Mouse (Mus musculus): ENCODE data around the gene Hoxc13. TPM values are rescaled to one million over a fixed set of nuclear protein-coding genes. Genes with fewer than 3 reads are reported as not detected.

Hoxc13 gene
- polyA plus RNA-seq, 1 experiment from 2014 or later, result not detected

DNA sequence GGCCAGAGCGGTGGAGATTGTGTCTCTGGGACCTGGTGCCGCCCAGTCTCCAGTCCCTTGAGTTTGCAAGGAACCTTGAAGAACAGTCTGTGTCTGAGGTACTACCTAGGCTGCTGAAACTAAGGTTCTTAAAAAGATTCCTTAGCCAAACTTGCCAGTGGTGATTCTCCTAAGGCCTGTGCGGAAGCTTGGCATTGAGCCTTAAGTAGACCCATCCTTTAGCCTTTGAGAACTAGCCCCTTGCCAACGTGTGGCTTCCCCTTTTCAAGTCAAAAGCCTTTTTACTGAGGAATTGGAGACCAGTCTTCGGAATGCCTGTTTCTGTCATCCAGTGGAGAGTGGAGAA is 22.5 kb downstream of the Hoxc13 start:
- 4% methylated on average over 5 of the region's 5 CpGs for WGBS
- Histone ChIP-seq H3K27me3 (ENCODE audit: control insufficient read depth, insufficient read depth, low read length) (peaks cover 58% of the 10 kb centered on the region), H3K36me3 (ENCODE audit: control insufficient read depth, insufficient read depth, low read length) (no peaks in the 10 kb centered on the region), H3K9ac (replicated peaks; ENCODE audit: low read depth, low read length) (peak overlapping the region; percentile 54), H3K4me1 (ENCODE audit: control insufficient read depth, insufficient read depth, low read length) (0 out of 2 replicates have a peak, but pooled peaks cover 2% of the 10 kb centered on the region), H3K27ac (ENCODE audit: low read depth, low read length) (peak overlapping the region; percentile 78), H3K9me3 (ENCODE audit: control insufficient read depth, low read length) (no peaks in the 10 kb centered on the region), H3K4me3 (ENCODE audit: low read depth, low read length) (peak overlapping the region; percentile 27), H3K4me2 (ENCODE audit: low read depth, low read length) (peak overlapping the region; percentile 41)
- no peak for ATAC-seq (ENCODE audit: low read depth)

DNA sequence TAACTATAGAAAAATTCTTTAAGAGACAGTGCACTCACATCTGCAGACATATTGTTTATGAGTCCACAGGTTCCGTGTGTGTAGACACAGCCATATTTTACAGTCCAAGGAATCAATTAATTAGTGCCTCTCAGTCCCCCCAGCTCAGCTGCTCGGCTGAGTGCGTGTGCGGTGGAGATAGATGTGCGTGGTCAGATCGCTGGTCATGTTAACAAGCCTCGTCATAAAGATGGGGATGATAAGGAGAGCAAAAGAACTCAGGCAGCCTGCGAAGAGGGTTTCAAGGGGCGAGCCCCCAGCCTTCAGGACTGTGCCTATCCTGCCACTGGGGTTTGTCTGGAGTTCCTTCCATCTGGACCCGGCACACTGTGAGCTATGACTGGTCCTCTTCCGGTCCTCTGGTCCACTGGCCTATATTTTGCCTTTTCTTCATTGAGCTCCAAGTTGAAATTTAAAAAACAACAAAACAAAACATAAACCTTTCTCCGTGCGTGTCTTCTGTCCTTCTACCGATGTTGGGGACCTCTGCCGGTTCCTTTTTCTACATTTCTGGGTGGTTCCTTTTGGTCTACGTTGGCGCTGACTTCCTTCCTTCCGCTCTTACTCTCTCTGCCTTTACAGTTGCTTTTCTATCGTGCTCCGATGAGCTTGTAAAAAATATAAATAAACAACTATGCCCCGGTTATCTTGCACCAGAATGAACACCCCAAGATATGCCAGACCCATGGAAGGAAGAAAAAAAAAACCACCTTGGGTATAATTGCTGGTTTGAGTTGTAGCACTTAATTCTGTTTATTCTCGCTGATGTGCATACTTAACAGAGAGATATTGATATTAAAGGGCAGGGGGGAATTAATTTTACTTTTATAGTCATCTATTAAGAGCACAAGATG is 24.5 kb downstream of the Hoxc13 start:
- Histone ChIP-seq H3K4me2 (ENCODE audit: low read depth, low read length) (peak overlapping the region; percentile 42), H3K36me3 (ENCODE audit: control insufficient read depth, insufficient read depth, low read length) (no peaks in the 10 kb centered on the region), H3K27me3 (ENCODE audit: control insufficient read depth, insufficient read depth, low read length) (peaks cover 49% of the 10 kb centered on the region), H3K4me1 (ENCODE audit: control insufficient read depth, insufficient read depth, low read length) (0 out of 2 replicates have a peak, but pooled peaks cover 2% of the 10 kb centered on the region), H3K9me3 (ENCODE audit: control insufficient read depth, low read length) (no peaks in the 10 kb centered on the region), H3K9ac (replicated peaks; ENCODE audit: low read depth, low read length) (peak overlapping the region; percentile 34; the same call in 1 of the 2 replicates), H3K27ac (ENCODE audit: low read depth, low read length) (peak overlapping the region; percentile 72), H3K4me3 (ENCODE audit: low read depth, low read length) (peak overlapping the region; percentile 27)
- ATAC-seq (ENCODE audit: low read depth), result no peak
- WGBS, result 7% methylated on average over 22 of the region's 22 CpGs

- WGBS, result 3% methylated on average over 8 of the region's 9 CpGs
- no peak for ATAC-seq (ENCODE audit: low read depth)
- Histone ChIP-seq H3K4me3 (ENCODE audit: low read depth, low read length) (peak overlapping the region; percentile 12), H3K4me2 (ENCODE audit: low read depth, low read length) (peak overlapping the region; percentile 42; the same call in 1 of the 2 replicates), H3K9me3 (ENCODE audit: control insufficient read depth, low read length) (no peaks in the 10 kb centered on the region), H3K4me1 (ENCODE audit: control insufficient read depth, insufficient read depth, low read length) (0 out of 2 replicates have a peak, but pooled peaks cover 2% of the 10 kb centered on the region), H3K27ac (ENCODE audit: low read depth, low read length) (peak overlapping the region; percentile 77; the same call in 1 of the 2 replicates), H3K27me3 (ENCODE audit: control insufficient read depth, insufficient read depth, low read length) (peaks cover 45% of the 10 kb centered on the region), H3K9ac (replicated peaks; ENCODE audit: low read depth, low read length) (peak overlapping the region; percentile 51; the same call in 1 of the 2 replicates), H3K36me3 (ENCODE audit: control insufficient read depth, insufficient read depth, low read length) (no peaks in the 10 kb centered on the region)
These were observed 26.4 kb downstream of the Hoxc13 start for GRCm38 (mm10) chr15:102947276-102947675.

DNA sequence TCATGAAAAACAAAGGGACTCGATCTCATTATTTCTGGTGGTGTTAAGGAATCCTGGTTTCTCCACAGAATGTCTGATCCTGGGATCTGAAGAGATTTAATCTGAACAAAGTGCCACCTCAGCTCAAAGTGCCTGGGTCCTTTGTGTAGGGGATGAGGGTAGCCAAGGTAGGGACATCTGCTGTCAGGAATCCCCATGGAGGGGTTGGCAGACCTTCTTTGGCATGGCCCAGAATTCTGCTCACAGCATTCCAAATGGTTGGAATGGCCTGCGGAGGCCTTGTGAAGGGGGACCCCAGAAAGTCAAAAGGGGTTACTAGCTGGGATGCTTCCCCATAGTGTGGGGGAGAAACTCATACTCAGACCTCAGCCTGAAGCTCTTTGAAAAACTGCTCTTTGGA is 27.9 kb downstream of the Hoxc13 start:
- Histone ChIP-seq H3K9me3 (ENCODE audit: control insufficient read depth, low read length) (no peaks in the 10 kb centered on the region), H3K4me3 (ENCODE audit: low read depth, low read length) (peak overlapping the region; percentile 12; the same call in 1 of the 2 replicates)
- 4% methylated on average over 2 of the region's 2 CpGs for WGBS

DNA sequence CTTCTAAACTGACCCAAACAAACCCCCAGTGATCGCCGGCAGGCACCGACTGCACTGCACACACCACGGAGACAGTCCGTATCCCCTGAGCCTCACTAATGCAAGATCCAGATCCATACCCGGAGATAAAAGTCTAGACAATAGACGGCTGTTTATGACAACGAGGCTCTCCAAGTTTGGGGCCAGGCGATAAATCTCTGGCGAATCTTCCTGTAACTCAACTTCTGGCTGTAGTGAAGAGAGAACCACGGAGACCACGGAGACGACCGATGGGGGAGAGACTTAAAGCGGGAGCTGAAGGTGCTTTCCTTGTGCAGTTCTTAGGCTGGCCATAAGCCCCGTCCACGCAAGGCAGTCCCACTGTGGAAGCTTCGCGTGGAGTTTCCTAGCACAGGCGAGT is 28.8 kb downstream of the Hoxc13 start:
- no peaks in the 10 kb centered on the region for H3K4me1 ChIP-seq (ENCODE audit: control insufficient read depth, insufficient read depth, low read length)
- H3K9ac ChIP-seq (replicated peaks; ENCODE audit: low read depth, low read length), result peak overlapping the region; percentile 50
- peak overlapping the region; percentile 42 for H3K4me2 ChIP-seq (ENCODE audit: low read depth, low read length)
- WGBS, result 2% methylated on average over 20 of the region's 20 CpGs
- peak overlapping the region; percentile 12 for H3K4me3 ChIP-seq (ENCODE audit: low read depth, low read length)
- no peaks in the 10 kb centered on the region for H3K36me3 ChIP-seq (ENCODE audit: control insufficient read depth, insufficient read depth, low read length)
- ATAC-seq (ENCODE audit: low read depth), result no peak
- H3K27ac ChIP-seq (ENCODE audit: low read depth, low read length), result peak overlapping the region; percentile 77
- no peaks in the 10 kb centered on the region for H3K9me3 ChIP-seq (ENCODE audit: control insufficient read depth, low read length)
- peaks cover 48% of the 10 kb centered on the region for H3K27me3 ChIP-seq (ENCODE audit: control insufficient read depth, insufficient read depth, low read length)

More for the DNA sequence above, 27.9 kb downstream of the Hoxc13 start:
- no peaks in the 10 kb centered on the region for H3K36me3 ChIP-seq (ENCODE audit: control insufficient read depth, insufficient read depth, low read length)
- H3K27me3 ChIP-seq (ENCODE audit: control insufficient read depth, insufficient read depth, low read length), result peaks cover 54% of the 10 kb centered on the region
- H3K9ac ChIP-seq (replicated peaks; ENCODE audit: low read depth, low read length), result peak overlapping the region; percentile 51
- peak overlapping the region; percentile 77 for H3K27ac ChIP-seq (ENCODE audit: low read depth, low read length)
- no peaks in the 10 kb centered on the region for H3K4me1 ChIP-seq (ENCODE audit: control insufficient read depth, insufficient read depth, low read length)
- ATAC-seq (ENCODE audit: low read depth), result no peak
- H3K4me2 ChIP-seq (ENCODE audit: low read depth, low read length), result peak overlapping the region; percentile 42

DNA sequence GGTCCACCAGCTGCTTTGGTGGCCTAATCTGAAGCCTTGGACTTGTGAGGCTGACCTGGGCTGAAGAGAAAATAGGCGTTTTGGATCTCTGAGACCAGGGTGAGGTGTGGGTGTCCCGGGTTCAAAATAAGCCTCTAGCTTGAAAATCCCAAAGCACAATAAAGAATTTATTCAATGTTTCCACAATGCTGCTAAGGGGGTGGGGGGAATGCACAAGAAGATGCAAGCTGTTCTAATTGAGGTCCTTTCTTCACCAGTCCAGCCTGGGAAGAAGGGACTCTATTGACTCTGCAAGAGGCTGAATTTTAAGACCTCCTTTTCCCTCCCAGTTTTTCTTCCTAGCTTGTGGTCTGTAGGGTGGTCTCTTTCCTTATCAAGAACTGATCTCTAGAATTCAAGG is 30.0 kb downstream of the Hoxc13 start:
- no peak for ATAC-seq (ENCODE audit: low read depth)
- WGBS, result 14% methylated on average over 2 of the region's 2 CpGs
- peaks cover 36% of the 10 kb centered on the region for H3K27me3 ChIP-seq (ENCODE audit: control insufficient read depth, insufficient read depth, low read length)
- H3K4me2 ChIP-seq (ENCODE audit: low read depth, low read length), result peak overlapping the region; percentile 42
- peak overlapping the region; percentile 77 for H3K27ac ChIP-seq (ENCODE audit: low read depth, low read length)
- no peaks in the 10 kb centered on the region for H3K9me3 ChIP-seq (ENCODE audit: control insufficient read depth, low read length)
- peak overlapping the region; percentile 50; the same call in 1 of the 2 replicates for H3K9ac ChIP-seq (replicated peaks; ENCODE audit: low read depth, low read length)
- no peaks in the 10 kb centered on the region for H3K36me3 ChIP-seq (ENCODE audit: control insufficient read depth, insufficient read depth, low read length)
- no peaks in the 10 kb centered on the region for H3K4me1 ChIP-seq (ENCODE audit: control insufficient read depth, insufficient read depth, low read length)
- peak overlapping the region; percentile 20 for H3K4me3 ChIP-seq (ENCODE audit: low read depth, low read length)

DNA sequence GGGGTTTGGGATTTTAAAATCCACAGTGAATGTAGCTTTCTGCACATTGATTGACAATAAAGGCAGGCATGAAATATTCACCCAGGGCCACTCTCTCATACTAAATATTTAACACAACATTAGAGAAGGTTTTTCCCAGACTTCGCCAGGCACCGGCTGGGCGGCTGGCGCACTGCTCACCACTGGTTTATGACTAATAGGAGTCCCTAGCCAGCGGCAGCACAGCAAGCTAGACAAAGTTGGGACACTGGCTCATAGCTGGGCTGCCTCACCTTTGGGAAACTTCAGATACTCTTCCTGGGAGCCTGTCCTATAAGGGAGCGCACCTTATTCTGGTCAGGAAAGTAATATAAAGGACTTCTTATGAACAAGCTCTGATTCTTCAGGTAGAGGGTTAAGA is 32.7 kb downstream of the Hoxc13 start:
- peak overlapping the region; percentile 35; the same call in 1 of the 2 replicates for H3K4me3 ChIP-seq (ENCODE audit: low read depth, low read length)
- H3K9ac ChIP-seq (replicated peaks; ENCODE audit: low read depth, low read length), result peak overlapping the region; percentile 69; the same call in 1 of the 2 replicates
- no peaks in the 10 kb centered on the region for H3K4me1 ChIP-seq (ENCODE audit: control insufficient read depth, insufficient read depth, low read length)
- no peak for ATAC-seq (ENCODE audit: low read depth)
- H3K4me2 ChIP-seq (ENCODE audit: low read depth, low read length), result peak overlapping the region; percentile 46; the same call in 1 of the 2 replicates
- peaks cover 38% of the 10 kb centered on the region for H3K27me3 ChIP-seq (ENCODE audit: control insufficient read depth, insufficient read depth, low read length)
- no peaks in the 10 kb centered on the region for H3K9me3 ChIP-seq (ENCODE audit: control insufficient read depth, low read length)
- no peak overlapping the region for H3K27ac ChIP-seq (ENCODE audit: low read depth, low read length)
- no peaks in the 10 kb centered on the region for H3K36me3 ChIP-seq (ENCODE audit: control insufficient read depth, insufficient read depth, low read length)
- under 1% methylated on average over 6 of the region's 6 CpGs for WGBS

GRCm38 (mm10) chr15:102954192-102955006 is 33.5 kb downstream of the Hoxc13 start, which contains the start of gene Hoxc11:
TSS of gene Hoxc11 (plus strand) at chr15:102954427.
- H3K4me1 ChIP-seq (ENCODE audit: control insufficient read depth, insufficient read depth, low read length), result no peaks in the 10 kb centered on the region
- H3K4me3 ChIP-seq (ENCODE audit: low read depth, low read length), result peak within 1 kb of the TSS; percentile 35
- peak within 1 kb of the TSS; percentile 84 for H3K27ac ChIP-seq (ENCODE audit: low read depth, low read length)
- H3K27me3 ChIP-seq (ENCODE audit: control insufficient read depth, insufficient read depth, low read length), result peaks cover 33% of the 10 kb centered on the region
- peak within 1 kb of the TSS; percentile 69 for H3K9ac ChIP-seq (replicated peaks; ENCODE audit: low read depth, low read length)
- H3K9me3 ChIP-seq (ENCODE audit: control insufficient read depth, low read length), result no peaks in the 10 kb centered on the region
- under 1% methylated on average over 57 of the region's 57 CpGs for WGBS
- no peaks in the 10 kb centered on the region for H3K36me3 ChIP-seq (ENCODE audit: control insufficient read depth, insufficient read depth, low read length)
- ATAC-seq (ENCODE audit: low read depth), result peak; percentile 35
- peak within 1 kb of the TSS; percentile 46; the same call in 1 of the 2 replicates for H3K4me2 ChIP-seq (ENCODE audit: low read depth, low read length)
